Mouse (Mus musculus) mouse trophoblast stem cell (cell line): ENCODE measurements around the gene Stau1.

Experiments
- in situ Hi-C, 2 experiments: fragments of 300-500 bp; cut with MseI, MboI; formaldehyde crosslinking; loops; 2 replicates in 1 of 2; 3 replicates in 1 of 2; pipeline ENCODE4 v1.15.1; 2025

The Stau1 gene

GRCm38 (mm10) chr2:166910536-166910935 is 85.6 kb downstream of the Stau1 start:
- in situ Hi-C loops: no loop called here

DNA sequence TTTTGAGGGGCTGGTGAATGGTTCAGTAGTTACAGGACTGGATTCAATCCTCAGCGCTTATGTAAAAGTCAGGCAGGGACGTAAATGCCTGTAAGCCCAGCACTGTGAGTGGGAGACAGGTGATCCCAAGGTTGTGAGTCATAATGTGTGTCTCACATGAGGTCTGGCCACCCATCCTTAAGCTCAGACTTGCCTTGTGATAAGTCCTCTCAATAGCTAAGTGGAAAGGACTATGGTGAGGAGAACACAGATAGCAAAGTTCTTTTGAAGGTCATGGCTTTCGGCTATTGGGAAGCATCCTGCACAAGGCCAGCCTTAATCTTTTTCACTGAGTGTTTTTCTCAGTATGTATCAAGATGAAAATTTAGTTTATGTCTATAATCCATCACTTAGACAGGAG is 86.4 kb downstream of the Stau1 start:
- in situ Hi-C loops: no loop called here

DNA sequence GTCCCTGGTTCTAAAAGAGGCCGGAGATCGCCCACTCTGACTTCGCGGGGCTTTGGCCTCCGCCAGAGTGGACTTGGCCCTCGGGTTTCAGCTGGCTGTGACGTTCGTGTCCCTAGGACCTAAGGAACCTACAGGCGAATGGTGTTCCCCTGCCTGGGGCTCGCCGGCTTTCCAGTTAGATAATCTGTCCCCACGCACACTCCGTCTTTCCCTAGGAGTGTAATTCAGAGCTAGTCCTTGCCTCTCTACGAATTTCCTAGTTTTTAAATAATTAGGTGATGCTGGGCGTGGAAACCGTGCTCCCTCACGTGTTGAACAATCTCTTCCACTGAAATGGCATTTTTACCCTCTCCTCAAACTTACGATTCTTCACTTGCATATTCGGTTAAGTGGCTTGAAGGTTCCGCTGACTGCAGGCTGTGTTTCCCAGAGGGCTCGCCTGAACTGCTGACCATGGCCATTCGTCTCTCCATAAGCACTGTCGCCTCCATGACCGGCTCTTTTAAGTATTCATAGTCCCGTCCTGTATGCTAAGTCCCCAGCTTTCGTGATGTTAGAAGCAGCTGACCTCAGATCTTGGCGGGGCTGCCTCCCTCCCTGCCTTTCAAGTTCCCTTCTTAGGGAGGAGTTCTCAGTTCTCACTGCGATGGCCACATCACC is 89.4 kb downstream of the Stau1 start:
- in situ Hi-C loops: no loop called here

- in situ Hi-C loops: no loop called here
Observed at GRCm38 (mm10) chr2:166905711-166906522, 90.2 kb downstream of the Stau1 start, which contains the start of gene Cse1l. Cse1l (plus strand) TSS chr2:166906040.

DNA sequence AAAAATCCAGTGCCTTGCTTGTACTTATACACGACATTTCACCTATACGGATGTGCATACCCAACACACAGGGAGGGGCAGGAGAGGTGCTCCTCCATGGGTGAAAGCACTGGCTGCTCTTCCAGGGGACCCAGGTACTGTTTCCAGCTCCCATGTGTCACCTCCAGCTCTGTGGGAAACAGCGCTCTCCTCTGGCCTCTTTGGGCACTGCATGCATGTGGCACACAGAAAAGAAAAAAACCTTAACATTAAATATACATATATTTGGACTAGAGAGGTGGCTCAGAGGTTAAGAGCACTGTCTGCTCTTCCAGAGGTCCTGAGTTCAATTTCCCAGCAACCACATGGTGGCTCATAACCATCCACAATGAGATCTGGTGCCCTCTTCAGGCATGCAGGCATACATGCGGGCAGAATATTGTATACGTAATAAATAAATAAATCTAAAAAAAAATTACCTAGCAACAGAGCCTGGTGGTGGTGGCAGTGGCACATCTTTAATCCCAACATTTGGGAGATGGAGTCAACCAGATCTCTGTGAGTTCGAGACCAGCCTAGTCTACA is 92.3 kb downstream of the Stau1 start:
- in situ Hi-C loops: no loop called here

DNA sequence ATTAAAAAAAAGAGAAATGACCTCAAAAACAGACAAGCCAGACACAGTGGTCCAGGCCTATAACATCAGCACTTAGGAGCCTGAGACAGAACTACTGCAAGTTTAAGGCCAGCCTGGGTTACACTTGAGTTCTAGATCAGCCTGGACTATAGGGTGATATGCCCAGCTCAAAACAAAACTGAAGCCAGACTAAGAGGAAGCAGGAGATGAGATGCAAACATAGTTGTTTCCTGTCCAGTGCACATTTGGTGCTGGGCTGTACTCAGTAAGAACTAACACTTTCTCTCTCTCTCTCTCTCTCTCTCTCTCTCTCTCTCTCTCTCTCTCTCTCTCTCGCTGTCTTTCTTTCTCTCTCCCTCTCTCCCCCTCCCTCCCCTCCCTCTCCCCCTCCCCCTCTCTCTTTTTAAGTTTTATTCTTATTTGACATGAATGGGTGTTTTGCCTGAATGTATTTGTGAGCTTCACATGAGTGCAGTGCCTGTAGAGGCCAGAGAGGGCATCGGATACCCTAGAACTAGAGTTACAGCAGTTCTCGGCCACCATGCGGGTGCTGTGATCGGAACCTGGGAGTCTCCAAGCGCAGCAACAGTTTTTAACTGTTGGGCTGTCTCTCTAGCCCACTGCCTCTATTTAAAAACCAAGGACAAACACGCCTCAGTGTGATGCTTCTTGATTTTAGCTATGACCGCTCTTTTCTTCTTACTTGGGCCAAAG is 95.2 kb downstream of the Stau1 start:
- in situ Hi-C loops: no loop called here

DNA sequence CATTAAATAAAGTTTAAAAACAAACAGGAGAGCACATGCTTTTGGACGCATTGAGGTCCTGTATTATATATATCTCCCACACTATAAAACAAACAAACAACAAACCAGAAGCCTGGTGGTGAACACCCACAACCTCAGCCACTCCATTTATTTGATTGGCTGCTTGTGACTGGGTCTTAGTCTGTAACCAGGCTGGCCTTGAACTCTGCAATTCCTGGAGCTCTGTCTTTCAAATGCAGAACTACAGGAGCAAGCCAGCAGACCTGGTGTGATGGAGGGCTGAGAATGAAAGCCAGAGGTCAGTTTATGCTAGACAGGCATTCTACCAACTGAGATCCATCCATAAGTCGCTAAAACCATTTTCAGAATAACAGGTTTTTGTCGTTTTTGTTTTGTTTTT is 96.4 kb downstream of the Stau1 start:
- in situ Hi-C loops: no loop called here

- in situ Hi-C loops: no loop called here
Observed at GRCm38 (mm10) chr2:166899161-166899560, 96.9 kb downstream of the Stau1 start.
